Mouse (Mus musculus): ENCODE measurements around the gene Dst.

GRCm38 (mm10) chr1:34006828-34007361 is 98.9 kb downstream of the Dst start:
- TF ChIP-seq POLR2A (IDR thresholded peaks at IDR 0.05; ENCODE audit: low read depth, low read length) (no peak), CTCF (conservative IDR thresholded peaks at IDR 0.05; ENCODE audit: insufficient read depth, insufficient read length, low read depth, low read length) (no peak)

Measured in kidney, adult 2 months (tissue).